Mouse (Mus musculus): ENCODE data around the gene Eefsec. TPM values are rescaled to one million over a fixed set of nuclear protein-coding genes. Genes with fewer than 3 reads are reported as not detected.

Gene Eefsec
- polyA plus RNA-seq, 1 experiment from 2014 or later: 49.5 TPM

DNA sequence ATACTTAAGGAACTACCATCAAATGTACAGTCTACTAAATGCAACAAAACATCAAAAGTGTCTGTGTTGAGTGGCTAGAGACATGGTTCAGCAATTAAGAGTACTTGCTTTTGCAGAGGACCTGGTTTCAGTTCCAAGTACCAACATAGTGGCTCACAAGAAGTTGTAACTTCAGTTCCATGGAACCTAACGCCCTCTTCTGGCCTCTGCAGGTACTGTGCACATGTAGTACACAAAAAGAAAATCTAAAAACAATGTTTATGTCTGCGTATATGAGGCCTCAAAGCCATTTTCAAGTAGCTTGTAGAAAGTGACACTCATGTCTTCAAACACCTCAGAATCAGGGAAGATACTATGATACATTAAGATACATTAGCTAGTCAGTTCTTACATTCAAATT, 48.4 kb downstream of the Eefsec start:
- H3K27me3 ChIP-seq (ENCODE audit: control insufficient read depth, insufficient read depth, low read length): no peaks in the 10 kb centered on the region
- H3K4me2 ChIP-seq (replicated peaks; ENCODE audit: low read depth, low read length): no peak overlapping the region
- no peak for ATAC-seq (ENCODE audit: insufficient number of reproducible peaks, insufficient read depth, low FRiP score, low read depth)
- H3K9ac ChIP-seq (replicated peaks; ENCODE audit: low read depth, low read length): no peak overlapping the region
- no peak overlapping the region for H3K27ac ChIP-seq (ENCODE audit: low read length)
- WGBS: 69% methylated on average over 2 of the region's 2 CpGs
- H3K9me3 ChIP-seq (ENCODE audit: control insufficient read depth, low read depth, low read length): no peaks in the 10 kb centered on the region
- H3K4me1 ChIP-seq (ENCODE audit: control insufficient read depth, insufficient read depth, low read length): no peaks in the 10 kb centered on the region
- H3K36me3 ChIP-seq (ENCODE audit: control insufficient read depth, insufficient read depth, low read length): no peaks in the 10 kb centered on the region
- H3K4me3 ChIP-seq (ENCODE audit: low read depth, low read length): no peak overlapping the region

DNA sequence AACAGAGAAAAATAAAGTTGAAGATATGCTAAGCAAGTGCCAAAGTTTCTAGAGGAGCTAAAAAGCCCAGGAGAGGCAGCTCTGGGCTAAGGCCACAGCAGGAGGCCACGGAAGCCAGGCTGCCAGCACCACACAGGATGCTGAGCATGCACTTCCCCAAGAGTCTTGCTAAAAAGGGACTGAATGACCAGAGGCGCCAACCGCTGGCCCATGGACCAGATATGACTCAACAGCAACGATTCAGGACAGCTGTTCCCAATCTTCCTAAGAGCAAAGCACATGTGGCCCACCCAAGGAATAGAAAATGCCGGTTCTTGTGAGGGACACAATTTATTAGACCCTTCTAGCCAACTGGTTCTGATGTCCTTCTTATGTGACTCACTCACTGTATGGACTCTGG, 57.4 kb downstream of the Eefsec start:
- WGBS: 53% methylated on average over 5 of the region's 5 CpGs
- H3K4me3 ChIP-seq (ENCODE audit: low read depth, low read length): no peak overlapping the region
- no peak for ATAC-seq (ENCODE audit: insufficient number of reproducible peaks, insufficient read depth, low FRiP score, low read depth)
- H3K27ac ChIP-seq (ENCODE audit: low read length): peak overlapping the region; percentile 76
- H3K9me3 ChIP-seq (ENCODE audit: control insufficient read depth, low read depth, low read length): no peaks in the 10 kb centered on the region
- no peak overlapping the region for H3K9ac ChIP-seq (replicated peaks; ENCODE audit: low read depth, low read length)
- H3K36me3 ChIP-seq (ENCODE audit: control insufficient read depth, insufficient read depth, low read length): no peaks in the 10 kb centered on the region
- no peak overlapping the region for H3K4me2 ChIP-seq (replicated peaks; ENCODE audit: low read depth, low read length)
- peaks cover 17% of the 10 kb centered on the region for H3K4me1 ChIP-seq (ENCODE audit: control insufficient read depth, insufficient read depth, low read length)
- H3K27me3 ChIP-seq (ENCODE audit: control insufficient read depth, insufficient read depth, low read length): no peaks in the 10 kb centered on the region

DNA sequence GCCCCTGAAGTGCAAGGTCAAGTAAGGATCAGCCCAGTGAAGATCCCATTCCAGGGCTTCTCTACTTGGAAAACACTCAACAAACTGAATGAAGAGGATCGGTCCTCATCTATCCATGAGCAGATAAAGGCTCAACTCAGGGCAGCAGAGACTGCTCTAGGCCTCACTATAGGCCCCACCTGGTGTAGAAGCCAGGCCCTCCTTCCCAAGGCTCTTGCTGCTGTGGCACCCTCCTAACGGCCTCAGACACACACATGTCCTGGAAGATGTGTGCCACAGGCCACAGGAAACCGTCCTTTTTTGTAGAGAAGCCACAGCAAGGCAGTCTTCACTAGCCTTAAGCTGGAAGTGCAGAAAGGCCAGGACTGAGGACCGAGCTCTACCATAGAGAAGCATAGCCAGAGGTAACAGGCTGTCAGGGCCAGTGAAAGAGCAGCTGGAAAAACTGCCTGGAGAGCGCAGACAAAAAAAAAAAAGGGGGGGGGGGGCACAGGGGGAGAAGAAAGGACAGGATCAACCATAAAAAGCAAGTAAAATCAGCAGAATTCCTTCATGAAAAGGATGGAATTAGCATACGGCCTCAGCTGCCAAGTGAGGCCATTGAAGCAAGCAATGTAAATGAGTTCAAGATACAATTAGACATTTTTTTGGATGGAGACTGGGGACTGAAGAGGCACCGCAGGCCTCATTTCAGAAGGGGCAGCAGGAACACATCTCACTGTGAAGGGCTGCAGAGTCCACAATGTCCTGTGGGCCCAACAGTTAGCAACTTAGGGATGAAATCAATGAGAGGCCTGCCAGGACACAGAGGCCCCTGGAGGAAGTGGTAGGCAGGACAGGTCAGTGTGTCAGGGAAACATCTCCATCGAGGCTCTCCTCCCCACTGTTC, 58.3 kb downstream of the Eefsec start:
- 59% methylated on average over 8 of the region's 8 CpGs for WGBS
- Histone ChIP-seq H3K27ac (ENCODE audit: low read length) (peak overlapping the region; percentile 78), H3K4me2 (replicated peaks; ENCODE audit: low read depth, low read length) (no peak overlapping the region), H3K4me1 (ENCODE audit: control insufficient read depth, insufficient read depth, low read length) (peaks cover 17% of the 10 kb centered on the region), H3K9ac (replicated peaks; ENCODE audit: low read depth, low read length) (no peak overlapping the region), H3K36me3 (ENCODE audit: control insufficient read depth, insufficient read depth, low read length) (no peaks in the 10 kb centered on the region), H3K9me3 (ENCODE audit: control insufficient read depth, low read depth, low read length) (no peaks in the 10 kb centered on the region), H3K27me3 (ENCODE audit: control insufficient read depth, insufficient read depth, low read length) (no peaks in the 10 kb centered on the region), H3K4me3 (ENCODE audit: low read depth, low read length) (no peak overlapping the region)
- ATAC-seq (ENCODE audit: insufficient number of reproducible peaks, insufficient read depth, low FRiP score, low read depth): no peak

DNA sequence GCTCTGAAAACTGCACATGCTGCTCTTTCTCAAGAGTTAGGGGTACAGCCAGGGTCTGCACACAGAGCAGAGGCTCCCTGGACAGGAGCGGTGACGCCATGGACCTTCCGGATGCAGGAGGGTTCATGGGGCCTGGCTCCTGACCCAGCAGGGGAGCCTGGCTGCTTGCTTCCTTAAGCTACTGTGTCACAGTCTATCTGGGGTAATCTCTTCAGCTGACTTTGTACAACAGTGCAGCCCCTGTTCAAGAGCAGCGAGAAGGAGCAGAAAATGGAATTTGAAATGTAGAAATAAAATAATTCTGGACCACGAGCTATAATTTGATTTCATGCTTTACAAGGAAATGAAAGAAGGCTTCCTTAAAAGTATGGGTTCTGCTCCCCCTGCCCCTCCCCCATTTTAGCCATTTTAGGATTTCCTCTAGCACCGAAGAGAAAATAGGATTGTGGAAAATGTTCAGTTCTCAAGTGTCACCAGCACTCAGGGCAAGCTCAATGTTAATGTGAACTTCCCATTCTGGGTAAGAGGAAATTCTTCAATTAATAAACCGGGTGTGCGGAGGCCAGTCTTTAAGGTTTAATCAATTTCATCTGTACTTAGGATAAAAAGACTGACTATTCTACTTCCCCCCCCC, 61.8 kb downstream of the Eefsec start:
- Histone ChIP-seq H3K27ac (ENCODE audit: low read length) (peak overlapping the region; percentile 89), H3K9ac (replicated peaks; ENCODE audit: low read depth, low read length) (no peak overlapping the region), H3K27me3 (ENCODE audit: control insufficient read depth, insufficient read depth, low read length) (no peaks in the 10 kb centered on the region), H3K4me2 (replicated peaks; ENCODE audit: low read depth, low read length) (no peak overlapping the region), H3K4me3 (ENCODE audit: low read depth, low read length) (no peak overlapping the region), H3K9me3 (ENCODE audit: control insufficient read depth, low read depth, low read length) (no peaks in the 10 kb centered on the region), H3K36me3 (ENCODE audit: control insufficient read depth, insufficient read depth, low read length) (no peaks in the 10 kb centered on the region), H3K4me1 (ENCODE audit: control insufficient read depth, insufficient read depth, low read length) (peaks cover 17% of the 10 kb centered on the region)
- 56% methylated on average over 8 of the region's 8 CpGs for WGBS
- ATAC-seq (ENCODE audit: insufficient number of reproducible peaks, insufficient read depth, low FRiP score, low read depth): no peak

DNA sequence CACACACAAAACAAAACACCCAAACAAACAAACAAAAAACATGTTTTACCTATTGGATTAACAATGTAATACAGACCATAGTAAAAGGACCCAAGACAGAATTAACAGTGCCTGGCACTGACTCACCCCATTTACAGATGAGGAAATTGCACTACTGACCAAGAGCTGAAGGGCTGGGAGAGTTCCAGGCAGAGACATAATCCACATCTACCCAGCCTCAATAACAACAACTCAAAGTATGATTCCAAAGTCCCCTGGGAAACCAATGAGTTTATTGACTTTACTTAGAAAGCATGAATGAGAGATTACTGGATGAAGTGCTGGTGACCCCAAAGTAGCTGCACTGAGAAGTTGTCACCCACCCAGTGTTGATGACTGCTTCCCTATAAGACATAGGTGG, 62.6 kb downstream of the Eefsec start:
- Histone ChIP-seq H3K4me1 (ENCODE audit: control insufficient read depth, insufficient read depth, low read length) (peaks cover 15% of the 10 kb centered on the region), H3K36me3 (ENCODE audit: control insufficient read depth, insufficient read depth, low read length) (no peaks in the 10 kb centered on the region), H3K4me2 (replicated peaks; ENCODE audit: low read depth, low read length) (no peak overlapping the region), H3K27me3 (ENCODE audit: control insufficient read depth, insufficient read depth, low read length) (no peaks in the 10 kb centered on the region), H3K9me3 (ENCODE audit: control insufficient read depth, low read depth, low read length) (no peaks in the 10 kb centered on the region), H3K4me3 (ENCODE audit: low read depth, low read length) (no peak overlapping the region), H3K9ac (replicated peaks; ENCODE audit: low read depth, low read length) (no peak overlapping the region), H3K27ac (ENCODE audit: low read length) (peak overlapping the region; percentile 89; the same call in 1 of the 2 replicates)
- no peak for ATAC-seq (ENCODE audit: insufficient number of reproducible peaks, insufficient read depth, low FRiP score, low read depth)

DNA sequence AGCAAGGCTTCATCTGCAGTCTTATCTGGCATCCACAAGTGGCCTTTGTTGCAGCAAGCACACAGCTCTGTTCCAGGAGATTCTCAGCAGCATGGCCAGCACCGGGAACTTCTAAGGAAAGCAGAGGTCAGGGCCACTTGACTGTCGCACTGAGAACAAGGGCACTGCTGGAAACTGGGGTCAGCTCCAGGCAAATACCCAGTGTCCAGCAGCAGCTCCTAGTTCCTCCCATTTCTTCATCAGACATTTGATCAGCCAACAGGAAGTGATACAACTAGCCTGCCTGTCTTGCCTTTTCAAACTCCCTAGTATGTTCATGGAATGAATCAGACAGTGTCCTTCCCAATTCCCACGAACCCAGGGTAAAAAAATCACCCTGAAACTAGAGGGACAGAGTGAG, 66.6 kb downstream of the Eefsec start:
- Histone ChIP-seq H3K36me3 (ENCODE audit: control insufficient read depth, insufficient read depth, low read length) (no peaks in the 10 kb centered on the region), H3K9ac (replicated peaks; ENCODE audit: low read depth, low read length) (no peak overlapping the region), H3K4me3 (ENCODE audit: low read depth, low read length) (no peak overlapping the region), H3K9me3 (ENCODE audit: control insufficient read depth, low read depth, low read length) (no peaks in the 10 kb centered on the region), H3K27me3 (ENCODE audit: control insufficient read depth, insufficient read depth, low read length) (no peaks in the 10 kb centered on the region), H3K4me2 (replicated peaks; ENCODE audit: low read depth, low read length) (no peak overlapping the region), H3K4me1 (ENCODE audit: control insufficient read depth, insufficient read depth, low read length) (peaks cover 8% of the 10 kb centered on the region), H3K27ac (ENCODE audit: low read length) (no peak overlapping the region)
- 57% methylated on average over 3 of the region's 3 CpGs for WGBS
- no peak for ATAC-seq (ENCODE audit: insufficient number of reproducible peaks, insufficient read depth, low FRiP score, low read depth)

DNA sequence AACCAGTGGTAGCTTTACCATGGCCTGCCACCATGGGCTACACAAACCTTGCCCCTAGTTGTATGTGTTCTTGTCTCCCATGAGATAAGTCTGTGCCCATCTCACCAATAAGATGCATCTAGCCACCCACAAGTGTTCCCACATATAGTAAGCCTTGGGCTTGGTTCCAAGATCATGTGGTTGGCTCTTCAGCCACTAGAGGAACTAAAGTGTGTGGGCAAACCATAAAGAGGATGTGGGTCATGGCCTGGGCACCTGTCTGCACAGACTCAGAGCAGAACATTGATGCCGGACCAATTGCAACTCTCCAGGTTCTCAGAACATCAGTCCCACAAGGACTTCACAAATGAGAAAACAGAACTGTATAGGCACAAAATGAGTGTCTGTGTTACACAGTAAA, 67.5 kb downstream of the Eefsec start:
- WGBS: 83% methylated on average over 1 of the region's 1 CpGs
- H3K4me2 ChIP-seq (replicated peaks; ENCODE audit: low read depth, low read length): no peak overlapping the region
- no peaks in the 10 kb centered on the region for H3K36me3 ChIP-seq (ENCODE audit: control insufficient read depth, insufficient read depth, low read length)
- H3K27me3 ChIP-seq (ENCODE audit: control insufficient read depth, insufficient read depth, low read length): no peaks in the 10 kb centered on the region
- H3K4me1 ChIP-seq (ENCODE audit: control insufficient read depth, insufficient read depth, low read length): peaks cover 8% of the 10 kb centered on the region; the same call in 1 of the 2 replicates
- no peak for ATAC-seq (ENCODE audit: insufficient number of reproducible peaks, insufficient read depth, low FRiP score, low read depth)
- H3K4me3 ChIP-seq (ENCODE audit: low read depth, low read length): no peak overlapping the region
- H3K27ac ChIP-seq (ENCODE audit: low read length): no peak overlapping the region
- no peaks in the 10 kb centered on the region for H3K9me3 ChIP-seq (ENCODE audit: control insufficient read depth, low read depth, low read length)
- no peak overlapping the region for H3K9ac ChIP-seq (replicated peaks; ENCODE audit: low read depth, low read length)

DNA sequence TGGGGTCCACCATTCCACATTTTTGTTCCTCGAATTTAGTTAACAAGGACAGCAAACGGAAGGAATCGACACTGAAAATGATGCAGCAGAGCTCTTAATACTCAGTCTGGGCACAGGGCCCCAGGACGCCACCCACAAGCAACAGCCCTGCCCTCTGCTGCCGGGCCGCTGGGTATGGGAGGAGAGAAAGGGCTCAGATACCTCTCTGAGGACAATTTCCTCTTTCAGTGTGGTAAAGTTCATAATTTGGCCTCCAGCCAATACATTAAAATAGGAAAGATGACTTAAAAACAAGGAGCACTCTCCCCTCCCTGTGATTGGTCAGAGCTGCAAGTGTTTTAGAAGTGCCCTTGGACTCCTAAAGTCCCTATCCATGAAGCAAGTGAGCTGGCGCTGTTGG, 72.1 kb downstream of the Eefsec start:
- ATAC-seq (ENCODE audit: insufficient number of reproducible peaks, insufficient read depth, low FRiP score, low read depth): no peak
- 51% methylated on average over 7 of the region's 7 CpGs for WGBS
- Histone ChIP-seq H3K36me3 (ENCODE audit: control insufficient read depth, insufficient read depth, low read length) (no peaks in the 10 kb centered on the region), H3K4me1 (ENCODE audit: control insufficient read depth, insufficient read depth, low read length) (peaks cover 14% of the 10 kb centered on the region), H3K4me3 (ENCODE audit: low read depth, low read length) (no peak overlapping the region), H3K27ac (ENCODE audit: low read length) (no peak overlapping the region), H3K9me3 (ENCODE audit: control insufficient read depth, low read depth, low read length) (no peaks in the 10 kb centered on the region), H3K9ac (replicated peaks; ENCODE audit: low read depth, low read length) (no peak overlapping the region), H3K4me2 (replicated peaks; ENCODE audit: low read depth, low read length) (no peak overlapping the region), H3K27me3 (ENCODE audit: control insufficient read depth, insufficient read depth, low read length) (no peaks in the 10 kb centered on the region)

Measured in stomach, embryonic 14.5 days (tissue).